Mouse (Mus musculus) urinary bladder, adult 2 months (tissue): Measurements from ENCODE around the gene Tlk2. TPM values are rescaled to one million over a fixed set of nuclear protein-coding genes. Genes with fewer than 3 reads are reported as not detected.

Source experiments
- DNase-seq: peaks from one replicate; pipeline ENCODE4 v3.0.0; 2022; ENCODE audit warnings: low spot score
- polyA plus RNA-seq: library from polyadenylated mRNA; depleted of rRNA; stranded (reverse); fragments of >200 nt; gene quantifications from 2 replicates; pipeline ENCODE4 v1.2.3, GENCODE M21; 2012; rRNA removed

Tlk2 gene
- polyA plus RNA-seq, 1 experiment, result 37.9 TPM

DNA sequence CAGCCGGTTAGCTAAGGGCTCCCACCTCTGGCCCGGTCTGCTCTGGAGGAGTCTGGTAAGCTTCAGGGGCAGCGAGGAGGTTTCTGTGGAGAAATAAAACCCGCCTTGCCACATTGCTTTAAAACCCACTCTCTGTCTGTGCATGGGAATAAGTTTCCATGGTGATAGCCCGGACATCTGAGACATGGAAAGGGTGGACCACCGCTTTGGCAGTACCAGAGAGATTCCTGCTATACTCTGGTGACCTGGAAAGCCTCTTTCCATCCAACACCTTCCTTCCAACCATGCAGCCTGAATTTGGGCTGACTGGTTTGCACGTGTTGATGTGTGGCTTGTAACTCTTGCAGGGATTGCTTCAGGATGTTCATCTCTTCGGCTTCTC, 135.0 kb downstream of the Tlk2 start:
- DNase-seq, result no peak

DNA sequence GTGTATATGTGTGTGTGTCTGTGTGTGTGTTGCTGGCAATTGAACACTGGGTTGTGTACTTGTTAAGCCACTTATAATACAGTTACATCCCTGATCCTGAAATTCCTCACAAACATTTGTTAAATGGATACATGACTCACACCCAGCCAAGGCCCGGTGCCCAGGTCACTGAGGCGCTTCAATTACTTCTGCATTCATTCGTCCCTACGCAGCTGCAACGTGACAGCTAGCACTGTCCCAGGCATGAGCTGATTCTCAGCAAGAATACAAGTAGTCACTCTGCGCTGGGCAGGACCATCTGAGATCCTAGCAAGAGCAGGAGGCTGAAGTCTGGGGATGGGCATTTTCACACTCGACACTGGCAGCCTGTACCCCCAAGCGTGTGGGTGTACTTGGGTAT, 136.7 kb downstream of the Tlk2 start:
- DNase-seq, result no peak

DNA sequence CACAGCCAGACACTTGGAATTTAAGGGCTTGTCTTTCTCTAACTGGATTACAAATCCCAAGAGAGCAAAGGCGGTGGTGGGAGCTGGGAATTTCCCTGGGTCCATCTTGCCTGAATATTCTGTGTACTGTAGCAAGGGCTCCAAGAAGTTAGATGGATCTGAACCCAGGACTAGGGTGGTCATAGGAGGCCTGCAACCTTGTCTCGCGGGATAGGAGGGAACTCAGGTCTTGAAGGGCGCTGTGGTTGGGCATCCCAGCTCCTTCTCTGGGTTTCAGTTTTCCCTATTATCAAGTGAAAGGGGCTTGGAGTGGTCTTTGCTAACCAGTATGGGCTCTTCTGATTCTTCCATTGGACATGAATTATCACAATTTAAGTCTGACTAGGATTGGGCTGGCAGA, 137.5 kb downstream of the Tlk2 start:
- no peak for DNase-seq

DNA sequence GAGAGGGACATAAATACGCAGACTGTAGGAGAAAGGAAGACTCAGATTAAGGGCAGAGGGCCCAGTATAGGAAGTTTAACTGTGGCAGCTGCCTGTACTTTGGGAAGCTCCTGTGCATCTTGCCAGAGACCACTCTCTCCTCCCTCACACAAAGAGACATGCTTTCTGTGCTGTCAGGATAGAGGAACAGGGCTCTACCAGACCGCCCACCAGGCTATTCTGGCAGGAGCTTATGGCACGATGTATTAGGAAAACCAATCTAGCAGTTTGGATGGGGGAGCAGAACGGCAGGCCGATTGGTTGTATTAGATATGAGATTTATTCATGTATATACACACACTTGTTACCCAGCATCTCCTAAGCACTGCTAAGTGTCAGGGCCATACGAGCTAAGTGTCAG, 139.2 kb downstream of the Tlk2 start:
- no peak for DNase-seq

DNA sequence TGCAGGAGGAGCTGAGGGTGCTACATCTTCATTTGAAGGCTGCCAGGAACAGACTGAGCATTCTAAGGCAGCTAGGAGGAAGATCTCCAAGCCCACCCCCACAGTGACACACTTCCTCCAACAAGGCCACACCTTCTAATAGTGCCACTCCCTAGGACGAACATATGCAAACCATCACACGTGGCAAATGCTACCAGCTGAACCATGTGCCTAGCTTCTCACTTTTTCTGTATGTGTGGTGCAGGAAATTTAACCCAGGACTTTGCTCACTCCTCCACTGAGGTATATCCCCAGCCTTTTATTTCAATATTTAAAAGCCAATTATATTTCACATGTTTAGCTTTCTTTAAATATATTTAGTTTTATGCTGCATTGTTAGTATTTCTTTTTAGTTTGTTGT, 142.5 kb downstream of the Tlk2 start:
- DNase-seq, result no peak

DNA sequence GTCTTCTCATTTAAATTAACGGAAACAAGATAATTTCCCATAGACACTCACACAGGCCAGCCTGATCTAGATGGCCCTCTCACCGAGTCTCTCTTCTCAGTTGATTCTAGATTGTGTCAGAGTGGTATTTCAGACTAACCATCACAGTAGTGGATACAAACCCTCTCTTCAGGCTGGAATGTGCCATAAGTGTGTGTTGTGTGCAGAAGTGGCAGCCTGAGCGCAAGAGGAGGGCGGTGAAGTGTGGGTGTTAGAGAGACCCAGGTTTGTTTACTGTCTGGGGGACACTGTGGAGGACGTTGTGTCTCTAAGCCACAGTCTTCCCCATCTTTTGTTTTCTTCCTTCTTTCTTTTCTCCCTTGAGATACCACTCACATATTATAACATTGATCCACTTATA, 144.9 kb downstream of the Tlk2 start:
- no peak for DNase-seq

DNA sequence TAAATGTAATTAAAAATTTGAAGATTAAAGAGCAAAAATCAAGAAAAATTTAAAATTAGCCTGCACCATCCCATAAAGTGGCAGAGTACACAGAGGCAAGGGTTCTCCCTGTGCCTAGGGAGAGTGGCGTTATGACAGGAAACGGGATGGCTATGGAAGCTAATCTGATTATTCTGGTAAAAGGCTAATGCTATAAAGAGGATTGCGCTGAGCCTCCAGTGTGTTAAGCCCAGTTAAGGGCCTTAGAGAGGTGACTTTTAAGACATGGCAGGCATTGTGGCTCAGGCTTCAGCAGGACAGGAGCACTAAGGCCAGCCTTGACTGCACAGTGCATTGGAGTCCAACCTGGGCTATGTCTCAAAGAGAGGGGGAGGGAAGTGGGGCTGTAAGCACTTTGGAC, 148.5 kb downstream of the Tlk2 start:
- no peak for DNase-seq

DNA sequence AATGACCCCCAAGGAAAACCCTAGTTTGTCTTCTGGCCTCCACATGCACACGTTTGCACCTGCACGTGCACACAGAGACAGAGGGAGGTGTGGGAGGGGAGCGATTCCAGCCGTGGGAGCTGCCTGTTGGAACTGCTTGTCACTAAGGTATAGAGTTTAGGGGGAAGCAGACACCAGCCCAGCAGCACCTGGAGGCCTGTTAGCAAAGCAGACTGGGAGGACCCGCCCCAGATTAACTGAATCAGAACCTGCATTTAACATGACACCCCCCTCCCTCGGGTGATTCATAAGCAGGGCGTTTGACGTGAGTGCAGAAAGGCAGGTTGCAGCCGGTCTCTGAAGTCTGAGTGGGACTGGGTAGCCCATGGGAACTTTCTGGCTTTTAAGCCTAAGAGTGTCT, 151.4 kb downstream of the Tlk2 start:
- no peak for DNase-seq

DNA sequence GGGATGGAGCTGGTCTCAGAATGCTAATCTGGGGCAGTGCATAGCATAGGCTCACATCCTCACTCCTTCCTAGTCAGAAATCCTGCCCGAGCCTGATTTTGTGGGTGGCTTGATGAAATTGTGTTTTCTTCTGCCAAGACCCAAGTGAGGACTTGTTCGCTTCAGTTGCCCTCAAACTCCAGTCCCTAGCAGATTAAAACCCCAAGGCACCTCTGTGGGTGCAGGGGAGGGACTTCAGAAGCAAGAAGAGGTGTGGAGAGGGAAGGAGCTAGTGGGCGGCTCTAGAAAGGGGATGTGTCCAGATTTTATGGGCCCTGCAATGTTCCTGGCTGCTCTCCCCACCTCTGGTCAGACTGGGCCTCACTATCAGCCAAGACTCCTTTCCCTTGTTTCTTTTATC, 152.5 kb downstream of the Tlk2 start:
- DNase-seq, result no peak

DNA sequence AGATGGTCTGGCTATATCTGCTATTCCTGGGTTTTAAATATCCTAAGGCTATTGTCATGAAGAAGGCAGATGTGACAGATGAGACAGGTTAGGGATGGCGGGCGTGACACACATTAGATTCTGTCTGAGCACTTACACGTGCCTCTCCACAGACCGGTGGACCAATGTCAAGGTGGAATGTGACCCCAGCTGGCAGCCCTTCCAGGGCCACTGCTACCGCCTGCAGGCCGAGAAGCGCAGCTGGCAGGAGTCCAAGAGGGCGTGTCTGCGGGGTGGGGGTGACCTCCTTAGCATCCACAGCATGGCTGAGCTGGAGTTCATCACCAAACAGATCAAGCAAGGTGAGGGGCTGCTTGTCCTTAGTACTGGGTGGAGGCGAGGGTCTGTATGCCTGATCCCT, 153.1 kb downstream of the Tlk2 start:
- DNase-seq, result no peak

DNA sequence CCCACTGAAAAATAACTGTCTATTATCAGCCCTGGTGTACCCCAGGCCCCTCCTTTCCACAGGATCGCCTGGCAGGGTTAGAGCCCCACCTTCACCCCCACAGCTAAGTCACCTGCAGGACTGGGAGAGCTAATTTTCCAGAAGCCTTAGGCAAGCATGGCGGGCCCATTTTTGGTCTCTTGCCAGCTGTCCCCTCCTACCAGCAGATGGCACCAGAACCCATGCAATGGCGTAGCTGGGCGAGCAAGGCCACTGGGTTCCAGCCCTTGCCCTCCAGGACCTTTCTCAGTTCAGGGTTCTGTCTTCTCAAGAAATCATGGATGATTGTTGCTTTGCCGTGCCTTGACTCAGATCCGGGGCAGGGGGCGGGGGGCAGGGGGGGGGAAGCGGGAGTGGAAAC, 153.9 kb downstream of the Tlk2 start:
- no peak for DNase-seq

Other genes with a start within 250 kb of the Tlk2 start
- 0.09 TPM in 1 of 2 replicates, not detected in the other for gene Efcab3, start 115.2 kb upstream of the Tlk2 start, polyA plus RNA-seq
- 22.1 and 30.5 TPM in 2 replicates for gene Mettl2, start 52.4 kb upstream of the Tlk2 start, polyA plus RNA-seq
- gene Gm10842, start 31.9 kb upstream of the Tlk2 start, polyA plus RNA-seq, result not detected in 2 replicates
- gene Mrc2, start 113.8 kb downstream of the Tlk2 start, polyA plus RNA-seq, result 24.4 and 32.4 TPM in 2 replicates